Mouse (Mus musculus) liver, embryonic 13.5 days (tissue): ENCODE measurements around the gene Rlim. TPM values are rescaled to one million over a fixed set of nuclear protein-coding genes. Genes with fewer than 3 reads are reported as not detected.

Experiments used
- ATAC-seq: fragments of 200-750 bp; cut with Nextera tagmentation; 2 replicates; pipeline ENCODE4 v1.8.0; 2017; ENCODE audit warnings: low read depth, mild to moderate bottlenecking, moderate number of reproducible peaks, moderate library complexity
- DNase-seq: peaks from one replicate; pipeline ENCODE4 v3.0.0; 2022
- H3K27ac ChIP-seq: fragments of 300-500 bp; sonication (generic); 2 replicates; pipeline ENCODE4 v1.5.1; 2015; ENCODE audit warnings: moderate library complexity, mild to moderate bottlenecking, inconsistent platforms
- H3K27me3 ChIP-seq: fragments of 300-500 bp; sonication (generic); 2 replicates; pipeline ENCODE4 v1.6.1; 2015; ENCODE audit warnings: mild to moderate bottlenecking, inconsistent platforms
- H3K36me3 ChIP-seq: fragments of 300-500 bp; sonication (generic); 2 replicates; pipeline ENCODE4 v1.6.1; 2015; ENCODE audit warnings: mild to moderate bottlenecking, inconsistent platforms
- H3K4me1 ChIP-seq: fragments of 300-500 bp; sonication (generic); replicated peaks from 2 replicates; pipeline ENCODE4 v1.6.1; 2015; ENCODE audit warnings: inconsistent platforms
- H3K4me2 ChIP-seq: fragments of 300-500 bp; sonication (generic); 2 replicates; pipeline ENCODE4 v1.6.1; 2015; ENCODE audit warnings: inconsistent platforms, mild to moderate bottlenecking, moderate library complexity
- H3K4me3 ChIP-seq: fragments of 300-500 bp; sonication (generic); replicated peaks from 2 replicates; pipeline ENCODE4 v1.5.1; 2015; ENCODE audit warnings: mild to moderate bottlenecking, inconsistent platforms
- H3K9ac ChIP-seq: fragments of 300-500 bp; sonication (generic); 2 replicates; pipeline ENCODE4 v1.6.1; 2015; ENCODE audit warnings: mild to moderate bottlenecking, inconsistent platforms
- H3K9me3 ChIP-seq: fragments of 300-500 bp; sonication (generic); replicated peaks from 2 replicates; pipeline ENCODE4 v1.6.1; 2016; ENCODE audit warnings: inconsistent platforms
- WGBS: fragments of 180-500 bp; shearing (Covaris S2); methylation state at CpG from one replicate; pipeline ENCODE4 v1.1.7; 2015; ENCODE audit not compliant: insufficient replicate concordance; 5-methylcytosine and 5-hydroxymethylcytosine counted together
- polyA plus RNA-seq: library from polyadenylated mRNA; unstranded; fragments of >200 nt; fragmentation: Nextera tagmentation; extraction: Ambion mirVana; gene quantifications from 2 replicates; pipeline ENCODE4 v1.2.1, GENCODE M21; 2015

Rlim gene
- polyA plus RNA-seq, 1 experiment from 2014 or later, result 11.2 TPM

DNA sequence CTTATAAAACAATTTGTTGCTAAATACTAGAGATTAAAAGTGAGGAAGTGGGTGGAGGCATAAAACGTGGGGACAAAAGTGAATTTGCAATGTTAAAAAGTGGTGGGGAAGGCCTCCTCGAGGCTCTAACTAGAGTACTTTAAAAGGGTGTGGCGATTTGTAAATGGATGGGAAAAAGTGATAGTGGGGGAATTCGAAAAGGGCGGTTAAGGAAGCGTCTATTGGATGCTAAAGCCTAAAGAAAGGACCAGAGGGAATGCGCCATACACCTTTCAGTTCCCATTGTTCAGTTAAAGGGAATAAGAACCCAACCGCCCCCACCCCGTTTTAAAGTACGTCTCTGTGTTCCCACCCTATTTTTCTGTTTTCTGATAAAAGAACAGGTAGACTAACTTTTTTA is 722 bp upstream of the Rlim start:
- Histone ChIP-seq H3K36me3 (peaks cover 7% of the 10 kb centered on the region; the same call in 1 of the 2 replicates), H3K27me3 (peaks cover 16% of the 10 kb centered on the region; the same call in 1 of the 2 replicates), H3K4me1 (no peaks in the 10 kb centered on the region), H3K4me3 (peak overlapping the region; percentile 81), H3K4me2 (peak overlapping the region; percentile 68), H3K9me3 (no peaks in the 10 kb centered on the region), H3K27ac (peak overlapping the region; percentile 73), H3K9ac (no peak overlapping the region)
- WGBS, result 70% methylated on average over 10 of the region's 10 CpGs
- ATAC-seq (no peak), DNase-seq (no peak)

GRCm38 (mm10) chrX:103980590-103981168 is 405 bp downstream of the Rlim start:
- ATAC-seq (peak; percentile 32), DNase-seq (peak; percentile 18)
- Histone ChIP-seq H3K4me1 (no peaks in the 10 kb centered on the region), H3K4me3 (peak overlapping the region; percentile 81), H3K27me3 (peaks cover 6% of the 10 kb centered on the region; the same call in 1 of the 2 replicates), H3K9ac (peak overlapping the region; percentile 85), H3K4me2 (peak overlapping the region; percentile 68), H3K36me3 (peaks cover 18% of the 10 kb centered on the region), H3K9me3 (no peaks in the 10 kb centered on the region), H3K27ac (peak overlapping the region; percentile 88)
- 18% methylated on average over 51 of the region's 51 CpGs for WGBS

GRCm38 (mm10) chrX:103980036-103980435 is 1.0 kb downstream of the Rlim start:
- Histone ChIP-seq H3K4me2 (peak overlapping the region; percentile 68), H3K9ac (peak overlapping the region; percentile 85), H3K4me1 (no peaks in the 10 kb centered on the region), H3K27me3 (peaks cover 5% of the 10 kb centered on the region; the same call in 1 of the 2 replicates), H3K27ac (peak overlapping the region; percentile 88), H3K4me3 (peak overlapping the region; percentile 81), H3K36me3 (peaks cover 22% of the 10 kb centered on the region), H3K9me3 (no peaks in the 10 kb centered on the region)
- WGBS, result 14% methylated on average over 12 of the region's 12 CpGs
- peak; percentile 9 for DNase-seq
- ATAC-seq, result no peak

DNA sequence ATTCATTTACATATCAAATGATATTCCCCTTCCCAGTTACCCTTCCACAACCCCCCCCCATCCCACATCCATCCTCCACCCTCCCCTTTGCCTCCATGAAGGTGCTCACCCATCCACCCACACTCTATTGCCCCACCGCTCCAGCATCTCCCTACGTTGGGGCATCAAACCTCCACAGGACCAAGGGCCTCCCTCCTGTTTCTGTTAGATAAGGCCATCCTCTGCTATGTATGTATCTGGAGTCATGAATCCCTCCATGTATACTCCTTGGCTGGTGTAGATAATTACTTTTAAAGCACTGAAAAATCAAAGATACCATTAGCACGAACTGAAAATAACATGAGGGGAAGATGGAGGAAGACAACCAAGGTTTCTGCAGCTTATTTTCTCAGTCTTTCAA is 41.4 kb downstream of the Rlim start:
- Histone ChIP-seq H3K27ac (no peak overlapping the region), H3K9ac (no peak overlapping the region), H3K4me2 (no peak overlapping the region), H3K27me3 (peaks cover 15% of the 10 kb centered on the region; the same call in 1 of the 2 replicates), H3K9me3 (no peaks in the 10 kb centered on the region), H3K4me3 (no peak overlapping the region), H3K36me3 (no peaks in the 10 kb centered on the region), H3K4me1 (no peaks in the 10 kb centered on the region)
- DNase-seq (peak; percentile 1), ATAC-seq (peak; percentile 74)
- 28% methylated on average over 3 of the region's 3 CpGs for WGBS

- H3K9me3 ChIP-seq, result no peaks in the 10 kb centered on the region
- no peak overlapping the region for H3K27ac ChIP-seq
- ATAC-seq (no peak), DNase-seq (no peak)
- H3K4me2 ChIP-seq, result no peak overlapping the region
- H3K9ac ChIP-seq, result no peak overlapping the region
- no peaks in the 10 kb centered on the region for H3K36me3 ChIP-seq
- no peak overlapping the region for H3K4me3 ChIP-seq
- 19% methylated on average over 3 of the region's 3 CpGs for WGBS
- H3K4me1 ChIP-seq, result no peaks in the 10 kb centered on the region
- peaks cover 9% of the 10 kb centered on the region; the same call in 1 of the 2 replicates for H3K27me3 ChIP-seq
Observed at GRCm38 (mm10) chrX:103937333-103937732, 43.8 kb downstream of the Rlim start.

GRCm38 (mm10) chrX:103922436-103922835 is 58.6 kb downstream of the Rlim start:
- Histone ChIP-seq H3K27ac (no peak overlapping the region), H3K4me3 (no peak overlapping the region), H3K9me3 (no peaks in the 10 kb centered on the region), H3K9ac (no peak overlapping the region), H3K4me2 (no peak overlapping the region), H3K27me3 (peaks cover 12% of the 10 kb centered on the region; the same call in 1 of the 2 replicates), H3K4me1 (no peaks in the 10 kb centered on the region), H3K36me3 (no peaks in the 10 kb centered on the region)
- WGBS, result 50% methylated on average over 2 of the region's 2 CpGs
- ATAC-seq, result no peak
- DNase-seq, result no peak

GRCm38 (mm10) chrX:103918954-103919353 is 62.1 kb downstream of the Rlim start:
- Histone ChIP-seq H3K4me2 (no peak overlapping the region), H3K9ac (no peak overlapping the region), H3K27me3 (peaks cover 25% of the 10 kb centered on the region; the same call in 1 of the 2 replicates), H3K4me3 (no peak overlapping the region), H3K36me3 (no peaks in the 10 kb centered on the region), H3K9me3 (no peaks in the 10 kb centered on the region), H3K4me1 (no peaks in the 10 kb centered on the region), H3K27ac (no peak overlapping the region)
- DNase-seq, result no peak
- WGBS, result 24% methylated on average over 5 of the region's 5 CpGs
- ATAC-seq, result no peak

DNA sequence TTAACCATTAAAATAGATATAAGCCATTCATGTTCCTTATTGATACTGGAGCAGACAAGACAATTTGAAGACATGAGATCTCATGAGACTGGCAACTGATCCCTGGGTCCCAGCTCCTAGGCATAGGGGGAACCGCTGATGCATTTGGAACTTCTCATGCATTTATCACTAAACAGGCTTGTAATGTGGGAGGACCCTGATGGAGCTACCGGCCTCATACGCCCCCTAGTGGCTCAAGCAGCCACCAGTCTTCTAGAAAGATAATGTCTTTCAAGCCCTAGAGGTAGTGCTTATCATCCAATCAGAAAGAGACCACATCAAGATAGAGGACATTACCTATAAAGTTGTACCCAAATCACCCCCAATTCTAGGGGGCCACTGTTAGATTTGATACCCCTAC is 66.3 kb downstream of the Rlim start:
- Histone ChIP-seq H3K4me1 (no peaks in the 10 kb centered on the region), H3K4me3 (no peak overlapping the region), H3K27ac (no peak overlapping the region), H3K9ac (no peak overlapping the region), H3K4me2 (no peak overlapping the region), H3K27me3 (peaks cover 26% of the 10 kb centered on the region; the same call in 1 of the 2 replicates), H3K9me3 (no peaks in the 10 kb centered on the region), H3K36me3 (no peaks in the 10 kb centered on the region)
- DNase-seq (peak; percentile 9), ATAC-seq (no peak)
- WGBS, result 9% methylated on average over 3 of the region's 3 CpGs

Other genes with a start within 250 kb of the Rlim start
- 3.5 and 5.1 TPM in 2 replicates for gene Slc16a2, start 159.3 kb downstream of the Rlim start, polyA plus RNA-seq
- 0.02 and 0.03 TPM in 2 replicates for gene Nexmif, start 219.9 kb upstream of the Rlim start, polyA plus RNA-seq